Mouse (Mus musculus): Measurements from ENCODE around the gene Zfp667. TPM values are rescaled to one million over a fixed set of nuclear protein-coding genes. Genes with fewer than 3 reads are reported as not detected.
A peak's percentile ranks its signal among the peaks of the same experiment; 100 is the strongest.

The Zfp667 gene
- polyA plus RNA-seq, 3 experiments from 2014 or later = 3.3 to 7.6 (median 4.7) TPM

- ATAC-seq = peak; percentile 20
These were observed 44.3 kb downstream of the Zfp667 start for GRCm38 (mm10) chr7:6330458-6331232.

DNA sequence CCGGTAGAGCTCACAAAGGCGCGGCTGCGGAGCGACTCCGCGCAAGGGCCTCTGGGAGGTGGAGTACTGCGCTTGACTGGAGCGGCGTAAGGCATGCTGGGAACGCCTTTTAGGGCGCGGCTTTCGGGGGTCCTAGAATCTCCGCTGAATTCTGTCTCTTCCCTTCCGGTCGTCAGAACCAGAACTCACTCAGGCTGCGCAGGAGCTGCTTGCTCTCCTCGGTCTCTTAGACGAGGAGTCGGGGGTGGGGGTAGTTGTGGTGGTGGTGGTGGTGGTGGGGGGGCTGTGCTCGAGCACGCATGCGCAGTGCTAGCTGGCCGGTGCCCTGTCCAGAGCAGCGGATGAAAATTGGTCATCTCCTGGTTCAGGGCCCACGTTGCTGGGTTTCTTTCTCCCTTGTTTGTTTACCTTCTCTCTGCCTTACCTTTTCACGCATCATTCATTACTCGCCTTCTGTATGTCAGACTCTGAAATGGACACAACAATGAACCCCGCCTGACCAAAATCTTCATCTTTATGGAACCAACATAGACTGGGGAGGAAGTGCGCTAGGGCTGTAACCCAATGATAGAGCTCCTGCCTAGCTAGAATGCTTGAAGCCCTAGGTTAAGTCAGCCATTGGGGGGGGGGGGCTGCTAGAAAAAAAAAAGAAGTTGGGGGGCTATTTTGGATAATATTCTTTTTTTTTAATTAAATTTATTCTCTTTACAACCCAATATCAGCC, 45.0 kb downstream of the Zfp667 start, which contains the start of gene Zfp583:
Zfp583 (minus strand) TSS at position 53 of the 724 bp plus-strand sequence.
- peak; percentile 87 for ATAC-seq

DNA sequence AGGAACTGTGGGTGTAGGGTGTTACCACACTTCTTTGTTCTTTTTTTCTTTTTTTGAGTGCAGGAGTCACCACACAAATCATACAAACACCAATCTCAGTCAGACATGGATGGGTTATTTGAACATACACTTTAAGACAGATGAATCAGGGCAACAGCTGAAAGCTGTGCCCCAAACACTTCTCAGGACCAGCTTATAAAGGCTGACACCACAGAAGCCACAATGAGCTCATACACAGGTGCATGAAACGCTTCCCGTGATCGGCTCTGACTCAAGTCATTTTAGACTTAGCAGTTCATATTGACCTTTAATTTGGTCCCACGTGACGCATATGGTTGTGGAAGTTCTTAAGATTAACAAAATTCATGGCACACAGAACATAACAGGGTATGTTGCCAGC, 53.5 kb downstream of the Zfp667 start:
- ATAC-seq = no peak

DNA sequence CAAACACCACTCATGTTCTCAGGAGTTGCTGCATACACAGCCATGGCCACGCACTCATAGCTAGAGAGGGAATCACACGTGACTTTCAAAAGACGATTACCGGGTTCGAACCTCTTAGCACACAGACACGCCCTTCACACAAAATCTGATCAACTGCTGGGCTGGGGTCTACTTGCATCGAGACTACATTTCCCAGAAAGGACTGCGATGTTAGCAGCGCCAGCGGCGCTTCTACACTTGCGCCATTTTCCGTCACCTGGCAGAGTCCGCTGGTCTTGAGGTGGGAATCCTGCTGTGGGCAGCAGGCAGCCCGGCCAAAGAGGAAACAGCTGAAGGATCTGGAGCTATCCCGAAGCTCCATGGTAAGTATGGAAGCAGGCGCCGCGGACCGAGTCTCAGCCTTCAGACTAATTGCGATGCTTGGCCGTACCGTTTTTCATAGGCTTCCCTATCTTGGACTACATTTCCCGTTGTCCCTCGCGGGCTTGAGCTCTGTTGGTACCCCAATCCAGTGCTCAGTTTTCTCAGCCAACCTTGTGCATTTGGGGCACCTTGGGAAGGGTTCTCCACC, 57.2 kb downstream of the Zfp667 start, which contains the start of gene Gm3854:
Gm3854 (plus strand) TSS at position 259 of the 571 bp plus-strand sequence.
- ATAC-seq = peak; percentile 74

- no peak for ATAC-seq
These were observed 57.7 kb downstream of the Zfp667 start for GRCm38 (mm10) chr7:6344124-6344523.

Other genes with a start within 250 kb of the Zfp667 start
- not detected for gene Nlrp4c, start 241.4 kb upstream of the Zfp667 start, polyA plus RNA-seq (2017; shearing (Covaris generic))
- gene Zfp787, start 130.6 kb upstream of the Zfp667 start, polyA plus RNA-seq (2017; shearing (Covaris generic)) = 1 to 10 TPM; 4.2 to 5.8 (median 4.3) TPM
- gene Zfp444, start 114.4 kb upstream of the Zfp667 start, polyA plus RNA-seq (2017; shearing (Covaris generic)) = 1 to 10 TPM; 6.3 to 7.5 (median 6.4) TPM
- not detected for gene Galp, start 89.5 kb upstream of the Zfp667 start, polyA plus RNA-seq (2017; shearing (Covaris generic))
- gene Zscan5b, start 64.3 kb upstream of the Zfp667 start, polyA plus RNA-seq (2017; shearing (Covaris generic)) = under 1 TPM in 1 of 3 experiments, not detected in 2; 0.85 TPM
- not detected for gene Epp13, start 33.9 kb upstream of the Zfp667 start, polyA plus RNA-seq (2017; shearing (Covaris generic))
- gene Zfp583, start 44.7 kb downstream of the Zfp667 start, polyA plus RNA-seq (2017; shearing (Covaris generic)) = under 1 TPM; 0.39 to 0.92 (median 0.44) TPM
- under 1 TPM in 2 of 3 experiments, not detected in 1; 0.62 to 0.90 TPM for gene Gm3854, start 57.2 kb downstream of the Zfp667 start, polyA plus RNA-seq (2017; shearing (Covaris generic))
- 1 to 10 TPM; 2.6 to 3.8 (median 3.4) TPM for gene Zfp78, start 76.7 kb downstream of the Zfp667 start, polyA plus RNA-seq (2017; shearing (Covaris generic))
- gene Zfp28, start 96.7 kb downstream of the Zfp667 start, polyA plus RNA-seq (2017; shearing (Covaris generic)) = 1 to 10 TPM; 3.6 to 5.1 (median 3.8) TPM
- not detected for gene Smim17, start 112.1 kb downstream of the Zfp667 start, polyA plus RNA-seq (2017; shearing (Covaris generic))
- not detected for gene Gm20715, start 123.7 kb downstream of the Zfp667 start, polyA plus RNA-seq (2017; shearing (Covaris generic))
- not detected for gene Olfr1344, start 152.1 kb downstream of the Zfp667 start, polyA plus RNA-seq (2017; shearing (Covaris generic))
- gene Olfr1336, start 169.6 kb downstream of the Zfp667 start, polyA plus RNA-seq (2017; shearing (Covaris generic)) = under 1 TPM in 2 of 3 experiments, not detected in 1; 0.05 to 0.09 TPM
- under 1 TPM in 1 of 3 experiments, not detected in 2; 0.08 TPM for gene Olfr1346, start 180.5 kb downstream of the Zfp667 start, polyA plus RNA-seq (2017; shearing (Covaris generic))
- not detected for gene Olfr5, start 200.4 kb downstream of the Zfp667 start, polyA plus RNA-seq (2017; shearing (Covaris generic))
- not detected for gene Olfr1347, start 213.2 kb downstream of the Zfp667 start, polyA plus RNA-seq (2017; shearing (Covaris generic))
- gene Olfr1348, start 222.2 kb downstream of the Zfp667 start, polyA plus RNA-seq (2017; shearing (Covaris generic)) = not detected
- gene Olfr1349, start 236.4 kb downstream of the Zfp667 start, polyA plus RNA-seq (2017; shearing (Covaris generic)) = under 1 TPM in 1 of 3 experiments, not detected in 2; 0.13 TPM

Data from inflammation-experienced regulatory T-cells, adult 6 months (primary cell).